Mouse (Mus musculus) left cerebral cortex, adult 18-20 months (tissue): ENCODE measurements around the gene Tspan15. TPM values are rescaled to one million over a fixed set of nuclear protein-coding genes. Genes with fewer than 3 reads are reported as not detected.

Experiments used
- DNase-seq, 2 experiments: peaks; one replicate each; pipeline ENCODE4 v3.0.0; 2021 to 2022; ENCODE audit warnings: low spot score in 2 of 2, mixed read lengths in 1 of 2
- long read RNA-seq, 2 experiments: library from polyadenylated mRNA; stranded (forward); transcript quantifications; one replicate each; pipeline ENCODE4 v2.0.0; 2021
- total RNA-seq, 2 experiments: library from RNA; stranded (reverse); gene quantifications; 2 replicates each; pipeline ENCODE4 v1.2.3; 2021

The Tspan15 gene
- 1 to 10 TPM; 8.3 to 9.0 TPM for total RNA-seq
- long read RNA-seq, experiment 1, transcript Tspan15-201 (8 exons, 3,638 nt) = major isoform, 39 of 45 reads
- long read RNA-seq, experiment 1, partial matches to known transcripts = 0 of 45 reads
- long read RNA-seq, experiment 1, other reads (novel, unspliced or antisense) = 5 of 45 reads
- long read RNA-seq, experiment 2, transcript Tspan15-201 (8 exons, 3,638 nt) = major isoform, 17 of 19 reads
- long read RNA-seq, experiment 2, partial matches to known transcripts = 0 of 19 reads
- long read RNA-seq, experiment 2, other reads (novel, unspliced or antisense) = 1 of 19 reads

GRCm38 (mm10) chr10:62230708-62231394 is at the start of gene Tspan15:
Gene Tspan15 (minus strand): TSS chr10:62231251.
- peak; percentile 89 for DNase-seq

DNA sequence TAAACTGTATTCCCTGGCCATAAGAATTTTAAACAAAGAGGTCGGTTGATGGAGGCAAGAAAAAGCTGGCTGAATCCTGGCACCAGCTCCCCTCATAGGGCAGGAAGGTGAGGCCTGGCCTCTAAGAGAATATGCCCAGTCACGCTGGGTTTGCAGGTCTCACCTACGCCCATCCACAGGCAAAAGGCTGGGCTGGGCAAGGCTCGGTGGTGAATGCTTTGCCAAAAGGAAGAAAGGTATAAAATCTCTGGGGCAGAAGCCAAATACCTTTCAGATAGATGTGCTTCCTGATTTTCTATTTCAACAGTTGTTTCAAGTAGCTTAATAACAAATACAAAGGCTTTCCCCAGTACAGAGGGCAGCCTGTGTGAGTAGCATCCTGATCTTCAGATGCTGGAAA is 48.6 kb upstream of the Tspan15 start:
- DNase-seq = no peak

DNA sequence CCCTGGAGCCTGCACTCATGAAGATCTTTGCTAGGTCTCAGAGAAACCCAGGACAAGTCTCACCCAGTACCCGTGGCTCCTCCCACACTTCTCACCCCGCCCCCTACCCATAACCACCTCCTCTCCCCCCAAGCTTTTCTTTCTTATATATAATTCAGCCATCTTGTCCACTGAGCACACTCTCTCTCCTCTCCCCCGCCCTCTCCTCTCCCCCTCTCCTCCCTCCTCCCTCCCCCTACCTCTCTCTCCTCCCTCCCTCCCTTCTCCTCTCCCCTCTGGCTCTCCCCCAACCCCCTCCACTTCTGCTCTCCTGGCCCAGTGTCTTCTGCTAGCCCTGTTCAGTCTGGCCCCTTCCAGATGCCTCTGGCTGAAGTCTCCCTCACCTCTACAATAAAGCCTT is 48.0 kb upstream of the Tspan15 start:
- no peak for DNase-seq

DNA sequence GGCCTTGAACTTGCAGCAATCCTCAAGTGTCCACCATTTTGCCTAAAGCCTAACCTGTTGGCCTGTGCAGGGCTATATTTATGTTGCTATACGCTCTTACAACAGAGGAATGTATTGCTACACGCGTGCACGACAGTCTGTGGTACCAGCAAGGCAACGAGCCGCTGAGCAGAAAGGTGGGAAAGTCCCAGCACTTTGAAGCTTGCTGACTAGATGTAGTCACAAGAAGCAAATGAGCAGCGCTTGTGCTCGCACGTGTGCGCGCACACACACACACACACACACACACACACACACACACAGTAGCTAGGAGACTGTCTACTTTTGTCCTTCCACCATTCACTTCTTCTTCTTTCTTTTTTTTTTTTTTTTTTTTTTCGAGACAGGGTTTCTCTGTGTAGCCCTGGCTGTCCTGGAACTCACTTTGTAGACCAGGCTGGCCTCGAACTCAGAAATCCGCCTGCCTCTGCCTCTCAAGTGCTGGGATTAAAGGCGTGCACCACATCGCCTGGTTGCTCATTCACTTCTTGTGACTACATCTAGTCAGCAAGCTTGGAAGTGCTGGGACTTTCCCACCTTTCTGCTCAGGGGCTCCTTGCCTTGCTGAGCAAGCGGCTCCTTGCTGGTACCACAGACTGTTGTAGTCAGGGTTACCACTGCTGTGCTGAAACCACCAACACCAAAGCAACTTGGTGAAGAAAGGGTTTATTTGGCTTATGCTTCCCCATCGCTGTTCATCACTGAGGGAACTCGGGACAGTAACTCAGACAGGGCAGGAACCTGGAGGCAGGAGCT is 46.6 kb upstream of the Tspan15 start:
- no peak for DNase-seq

DNA sequence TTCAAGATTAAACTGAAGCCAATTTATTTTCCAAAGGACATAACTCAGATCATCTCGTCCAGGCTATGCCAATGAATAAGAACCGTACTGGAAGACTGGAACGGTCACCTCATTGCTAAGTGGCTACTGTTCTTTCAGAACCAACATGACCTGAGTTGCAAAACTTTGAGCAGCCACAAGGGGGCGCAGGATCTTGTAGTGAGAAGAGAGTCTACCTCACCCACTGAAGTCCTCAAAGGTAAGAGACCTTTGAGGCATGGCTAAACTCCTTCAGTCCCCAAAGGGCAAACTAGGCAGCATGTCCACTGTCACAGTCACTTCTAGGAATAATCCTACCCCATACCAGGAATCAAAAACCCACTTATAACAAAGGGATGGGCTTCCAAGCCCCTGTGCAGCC is 44.2 kb upstream of the Tspan15 start:
- peak; percentile 83 to 92 for DNase-seq

DNA sequence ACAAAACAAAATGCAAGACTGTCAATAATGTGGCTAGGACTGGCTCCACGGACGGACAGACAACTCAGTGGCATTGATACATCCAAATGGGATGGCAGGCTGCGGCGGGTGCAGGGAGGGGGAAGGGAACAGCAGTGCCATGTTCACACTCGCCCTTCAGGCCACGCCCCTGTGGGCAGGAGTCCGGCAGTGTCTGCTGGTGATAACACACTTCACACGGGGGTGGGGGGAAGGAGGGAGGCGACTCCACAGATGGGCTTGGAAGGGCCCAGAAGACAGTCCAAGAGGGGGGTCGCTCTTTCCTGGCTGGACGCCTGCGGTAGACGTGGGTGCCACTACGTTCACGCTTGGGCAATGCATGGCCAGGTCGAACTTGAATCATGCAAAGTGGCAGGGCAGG is 38.2 kb upstream of the Tspan15 start:
- DNase-seq = no peak

GRCm38 (mm10) chr10:62264299-62264698 is 33.2 kb upstream of the Tspan15 start:
- no peak for DNase-seq

DNA sequence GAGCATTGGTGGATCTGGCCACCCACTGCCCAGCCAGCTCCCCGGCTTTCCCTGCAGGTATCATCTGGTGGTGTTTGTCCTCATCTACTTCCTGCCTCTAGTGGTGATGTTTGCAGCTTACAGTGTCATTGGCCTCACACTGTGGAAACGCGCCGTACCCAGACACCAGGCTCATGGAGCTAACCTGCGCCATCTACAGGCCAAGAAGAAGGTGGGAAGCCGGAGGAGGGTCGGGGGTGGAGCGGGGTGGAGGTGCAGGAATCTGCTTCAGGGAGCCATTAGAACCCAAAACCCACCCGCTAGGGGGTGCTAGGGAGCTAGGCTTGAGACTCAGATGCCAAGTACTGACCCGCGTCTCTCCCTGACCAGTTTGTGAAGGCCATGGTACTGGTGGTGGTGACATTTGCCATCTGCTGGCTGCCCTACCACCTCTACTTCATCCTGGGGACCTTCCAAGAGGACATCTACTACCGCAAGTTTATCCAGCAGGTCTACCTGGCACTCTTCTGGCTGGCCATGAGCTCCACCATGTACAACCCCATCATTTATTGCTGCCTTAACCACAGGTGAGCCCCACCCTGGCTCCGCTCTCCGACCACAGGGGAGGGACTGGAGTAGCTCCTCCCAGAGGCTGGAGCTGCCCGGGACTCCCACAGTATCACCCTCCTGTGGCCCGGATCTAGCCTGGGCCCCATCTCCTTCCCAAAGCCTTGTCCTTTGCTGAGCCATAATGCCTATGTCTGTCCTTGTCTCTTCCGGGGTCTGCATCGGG is 30.2 kb upstream of the Tspan15 start:
- peak; percentile 55 to 69 for DNase-seq

DNA sequence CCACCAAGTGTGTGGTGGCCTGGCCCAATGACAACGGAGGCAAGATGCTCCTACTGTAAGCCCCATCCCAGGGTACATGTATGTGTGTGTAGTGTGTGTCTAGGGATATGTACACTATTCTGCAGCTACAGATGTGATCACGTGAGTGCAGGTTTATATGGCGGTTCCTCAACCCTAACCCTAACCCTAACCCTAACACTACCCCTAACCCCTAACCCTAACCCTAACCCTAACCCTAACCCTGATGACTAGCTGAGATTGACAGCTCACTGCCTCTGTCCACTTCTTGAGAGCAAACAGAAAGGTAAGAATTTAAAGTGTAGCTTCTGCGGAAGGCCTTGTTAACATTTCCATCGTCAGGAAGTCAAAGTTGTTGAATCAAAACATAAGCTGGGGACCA is 27.2 kb upstream of the Tspan15 start:
- no peak for DNase-seq

- no peak for DNase-seq
Observed at GRCm38 (mm10) chr10:62252496-62253235, 21.6 kb upstream of the Tspan15 start.

GRCm38 (mm10) chr10:62252000-62252488 is 21.0 kb upstream of the Tspan15 start, which contains the start of gene Tacr2:
Gene Tacr2 (plus strand): TSS chr10:62252438.
- no peak for DNase-seq

DNA sequence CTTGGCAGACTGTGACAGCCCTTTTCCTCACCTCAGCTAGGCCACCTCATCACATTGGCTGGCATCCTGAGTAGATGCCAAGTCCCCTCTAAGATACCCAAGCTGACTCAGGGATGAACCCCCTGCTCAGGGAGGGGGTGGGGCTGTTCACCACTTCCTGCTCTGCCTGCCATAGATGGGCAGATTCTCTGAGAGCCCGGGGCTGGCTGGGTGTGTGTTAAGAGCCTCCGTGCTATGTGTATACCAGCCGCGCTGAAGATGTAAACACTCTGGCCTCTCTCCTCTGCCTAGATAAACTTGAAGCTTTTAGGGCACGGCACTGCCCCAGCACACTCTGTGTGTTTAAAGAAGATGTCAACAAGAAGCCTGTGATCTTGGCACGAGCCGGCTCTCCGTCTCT is 16.8 kb upstream of the Tspan15 start:
- no peak for DNase-seq

DNA sequence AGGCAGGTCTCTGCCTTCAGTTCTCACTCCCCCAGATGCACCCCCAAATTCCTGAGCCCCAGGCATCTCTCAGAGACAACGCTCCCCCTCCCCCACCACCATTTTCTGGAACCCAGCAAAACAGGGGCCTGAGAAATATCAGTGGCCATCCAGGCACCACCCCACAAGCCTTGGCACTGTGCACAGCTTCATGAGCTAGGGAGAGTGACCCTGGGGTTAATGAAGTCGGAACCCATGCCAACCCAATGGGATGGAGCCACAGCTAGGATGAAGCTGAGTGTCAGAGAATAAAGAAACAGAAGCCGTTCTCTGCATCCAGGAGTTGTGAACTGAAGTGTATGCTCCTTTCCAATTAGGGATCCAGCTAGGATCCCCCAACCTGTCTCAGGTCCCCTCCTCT is 16.1 kb upstream of the Tspan15 start:
- no peak for DNase-seq

DNA sequence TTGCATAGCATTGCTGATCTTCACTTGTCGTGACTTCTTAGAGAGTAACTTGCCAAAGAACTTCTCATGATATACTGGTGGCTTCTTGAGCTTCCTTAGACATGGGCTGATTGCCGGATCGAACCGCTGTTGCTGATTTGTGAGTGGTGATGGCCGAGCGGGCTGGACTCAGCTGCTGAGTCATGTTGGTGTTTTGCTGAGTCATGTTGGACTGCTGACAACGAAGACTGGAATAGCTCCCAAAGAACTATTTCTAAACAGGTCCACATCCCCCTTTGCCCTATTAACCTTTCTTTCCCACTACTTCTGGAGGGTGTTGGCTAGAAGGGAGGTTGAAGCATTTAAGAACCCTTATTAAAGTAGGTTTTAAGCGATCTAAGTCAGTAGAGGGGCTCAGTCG is 13.0 kb upstream of the Tspan15 start:
- DNase-seq = no peak

- peak; percentile 43 to 69 for DNase-seq
Observed at GRCm38 (mm10) chr10:62242896-62243295, 11.8 kb upstream of the Tspan15 start.

DNA sequence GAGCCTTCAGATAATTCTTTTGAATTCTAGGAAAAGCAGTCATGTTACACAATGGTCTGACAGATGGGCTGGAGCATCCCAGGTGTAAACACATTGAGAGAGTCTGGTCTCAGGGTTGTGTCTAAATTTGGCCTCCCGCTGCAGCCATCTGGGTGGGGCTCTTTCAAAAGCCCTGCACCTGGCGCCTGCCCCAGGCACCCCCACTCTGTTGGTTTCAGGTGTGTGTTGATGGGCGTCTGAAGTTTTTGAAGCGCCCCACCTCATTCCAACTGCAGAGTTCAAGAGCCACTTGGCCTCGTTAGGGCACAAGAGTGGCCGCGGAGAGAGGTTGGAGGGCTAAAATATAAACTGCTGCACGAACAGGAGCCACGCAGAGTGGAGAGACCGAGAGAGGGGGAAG is 11.3 kb upstream of the Tspan15 start:
- DNase-seq = no peak

GRCm38 (mm10) chr10:62239270-62239669 is 8.2 kb upstream of the Tspan15 start:
- no peak for DNase-seq

GRCm38 (mm10) chr10:62238688-62239087 is 7.6 kb upstream of the Tspan15 start:
- no peak for DNase-seq

DNA sequence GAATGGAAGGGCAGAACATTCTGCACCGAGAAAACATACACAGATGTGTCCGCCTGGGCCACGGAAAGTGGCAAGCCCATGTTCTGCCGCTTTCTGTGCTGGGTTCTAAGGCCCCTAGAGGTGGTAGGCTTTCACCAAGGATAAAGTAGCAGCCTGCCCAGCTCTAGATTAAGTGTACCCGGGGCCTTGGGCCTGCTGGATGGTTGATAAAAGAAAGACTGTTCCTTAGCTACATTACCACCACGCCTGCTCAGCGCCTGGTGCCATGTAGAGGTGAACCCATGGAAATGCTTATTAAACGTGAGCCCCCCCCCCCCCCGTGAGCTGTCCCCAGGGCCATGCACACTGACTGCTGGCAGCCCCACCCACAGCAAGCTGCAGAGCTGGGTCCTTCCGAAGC is 6.2 kb upstream of the Tspan15 start:
- DNase-seq = no peak

DNA sequence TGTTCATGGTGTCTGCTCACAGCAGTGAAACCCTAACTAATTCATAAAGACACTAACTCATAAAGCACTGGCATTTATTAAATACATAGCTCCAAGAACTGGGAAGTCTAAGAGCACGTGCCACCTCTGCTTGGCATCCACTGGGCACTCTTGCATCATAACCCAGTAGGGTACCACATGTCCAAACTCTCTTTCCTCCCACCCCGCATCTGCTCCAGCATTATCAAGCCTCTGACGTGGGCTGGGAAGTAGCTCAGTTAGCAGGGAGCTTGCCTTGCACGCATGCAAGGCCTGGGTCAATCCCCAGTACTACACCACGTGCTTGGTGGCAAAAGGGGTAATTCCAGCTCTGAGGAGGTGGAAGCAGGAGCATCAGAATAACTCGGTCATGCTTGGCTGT is 5.1 kb upstream of the Tspan15 start:
- peak in 1 of 2 experiments; percentile 21 for DNase-seq
